Mouse (Mus musculus): ENCODE results near the gene Vps8.

DNA sequence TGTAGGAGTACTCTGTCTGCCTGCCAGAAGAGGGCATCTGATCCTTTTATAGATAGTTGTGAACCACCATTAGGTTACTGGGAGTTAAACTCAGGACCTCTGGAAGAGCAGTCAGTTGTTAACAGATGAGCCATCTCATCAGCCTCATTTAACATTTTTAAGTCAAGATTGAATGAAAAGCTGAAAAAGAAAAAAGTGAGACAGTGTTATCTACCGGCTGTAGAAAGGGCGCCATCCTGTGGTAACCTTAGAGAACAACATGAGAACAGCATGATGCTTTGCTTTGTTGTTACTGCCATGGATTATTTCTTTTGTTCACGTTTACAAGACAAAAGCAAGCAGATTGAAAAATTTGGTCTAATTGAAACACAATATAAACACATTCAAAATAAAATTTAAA is 10.6 kb downstream of the Vps8 start:
- TF ChIP-seq CTCF (IDR thresholded peaks at IDR 0.05; ENCODE audit: borderline replicate concordance, insufficient read depth, low read length): no peak
- TF ChIP-seq POLR2A (IDR thresholded peaks at IDR 0.05; ENCODE audit: low read depth, low read length): no peak
